Mouse (Mus musculus) lung, adult 2 months (tissue): Measurements from ENCODE around the gene Chkb.

Experiments
- CTCF ChIP-seq: fragments of 200-500 bp; IDR thresholded peaks from 2 replicates; pipeline ENCODE4 v1.5.1; 2011; ENCODE audit warnings: mild to moderate bottlenecking, low read length, control low read depth; ENCODE audit not compliant: insufficient read depth
- POLR2A ChIP-seq: fragments of 200-500 bp; IDR thresholded peaks from 2 replicates; pipeline ENCODE4 v1.6.1; 2011; ENCODE audit warnings: low read depth, mild to moderate bottlenecking, control low read depth, low read length, borderline replicate concordance; ENCODE audit errors: extremely low read depth

DNA sequence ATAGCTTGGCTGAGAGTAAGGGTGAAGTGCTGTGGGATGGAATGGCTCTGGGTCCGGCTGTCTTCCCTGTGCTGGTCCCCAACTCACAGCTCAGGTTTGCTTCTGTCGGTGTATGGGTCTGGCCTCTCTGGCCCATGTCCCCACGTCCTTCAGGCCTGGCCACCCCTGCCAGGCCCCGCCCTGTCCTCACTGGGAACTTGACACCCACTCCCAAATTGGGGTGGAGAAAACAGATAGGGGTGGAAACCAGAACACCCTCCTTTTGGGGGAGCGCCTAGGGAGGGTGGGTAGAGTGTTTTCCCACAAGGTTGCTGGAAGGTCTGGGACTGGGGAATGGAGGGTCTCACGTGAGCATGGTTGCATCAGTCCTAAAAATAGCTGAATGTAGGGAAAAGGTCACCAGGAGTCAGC, 4.0 kb downstream of the Chkb start, which contains the start of gene Cpt1b:
- TF ChIP-seq POLR2A (no peak), CTCF (no peak)
